Mouse (Mus musculus): ENCODE measurements around the gene Kdsr.

Kdsr gene

GRCm38 (mm10) chr1:106696472-106696871, 63.1 kb downstream of the Kdsr start:
- DNase-seq (ENCODE audit: low read depth in 1 of 2, low spot score in 2 of 2): no peak

- DNase-seq (ENCODE audit: low read depth in 1 of 2, low spot score in 2 of 2): peak; percentile 66 to 71
Observed at GRCm38 (mm10) chr1:106695649-106696048, 63.9 kb downstream of the Kdsr start.

GRCm38 (mm10) chr1:106694316-106694715, 65.2 kb downstream of the Kdsr start:
- no peak for DNase-seq (ENCODE audit: low read depth in 1 of 2, low spot score in 2 of 2)

- DNase-seq (ENCODE audit: low read depth in 1 of 2, low spot score in 2 of 2): no peak
Observed at GRCm38 (mm10) chr1:106692599-106692998, 66.9 kb downstream of the Kdsr start.

- DNase-seq (ENCODE audit: low read depth in 1 of 2, low spot score in 2 of 2): no peak
Observed at GRCm38 (mm10) chr1:106690887-106691286, 68.6 kb downstream of the Kdsr start.

- DNase-seq (ENCODE audit: low read depth in 1 of 2, low spot score in 2 of 2): no peak
Observed at GRCm38 (mm10) chr1:106688161-106688516, 71.4 kb downstream of the Kdsr start.

GRCm38 (mm10) chr1:106687435-106688160, 71.9 kb downstream of the Kdsr start:
- no peak for DNase-seq (ENCODE audit: low read depth in 1 of 2, low spot score in 2 of 2)

- no peak for DNase-seq (ENCODE audit: low read depth in 1 of 2, low spot score in 2 of 2)
Observed at GRCm38 (mm10) chr1:106685702-106686101, 73.8 kb downstream of the Kdsr start.

GRCm38 (mm10) chr1:106684546-106684945, 75.0 kb downstream of the Kdsr start:
- no peak for DNase-seq (ENCODE audit: low read depth in 1 of 2, low spot score in 2 of 2)

GRCm38 (mm10) chr1:106682829-106683228, 76.7 kb downstream of the Kdsr start:
- DNase-seq (ENCODE audit: low read depth in 1 of 2, low spot score in 2 of 2): no peak

GRCm38 (mm10) chr1:106679800-106680515, 79.6 kb downstream of the Kdsr start:
- DNase-seq (ENCODE audit: low read depth in 1 of 2, low spot score in 2 of 2): no peak

GRCm38 (mm10) chr1:106678060-106678478, 81.5 kb downstream of the Kdsr start:
- no peak for DNase-seq (ENCODE audit: low read depth in 1 of 2, low spot score in 2 of 2)
